Mouse (Mus musculus): Measurements from ENCODE around the gene Frmd4b.

- TF ChIP-seq CTCF (IDR thresholded peaks at IDR 0.05; ENCODE audit: low read depth) = no peak
- no peak for TF ChIP-seq EP300 (IDR thresholded peaks at IDR 0.05; ENCODE audit: low read depth)
These were observed 30.2 kb upstream of the Frmd4b start for GRCm38 (mm10) chr6:97647501-97647900.

Data from liver, embryonic 14.5 days (tissue).